Mouse (Mus musculus) lung, postnatal 14 days (tissue): ENCODE measurements around the gene Rnase4.

Experiments
- DNase-seq: peaks from one replicate; pipeline ENCODE4 v3.0.0; 2021

Rnase4 gene

GRCm38 (mm10) chr14:51090921-51091900, at the start of gene Rnase4, which contains the start of gene Ang:
TSS of gene Rnase4 (plus strand) at chr14:51091077.
TSS of gene Ang (plus strand) at chr14:51091150.
- DNase-seq: peak; percentile 72

GRCm38 (mm10) chr14:51041769-51042168, 49.1 kb upstream of the Rnase4 start, which contains the start of gene Rnase9:
TSS of gene Rnase9 (minus strand) at chr14:51041869.
- DNase-seq: no peak

- DNase-seq: no peak
Measured at GRCm38 (mm10) chr14:51047846-51048245, 43.0 kb upstream of the Rnase4 start.

GRCm38 (mm10) chr14:51050063-51050462, 40.8 kb upstream of the Rnase4 start, which contains the start of gene Rnase11:
TSS of gene Rnase11 (minus strand) at chr14:51050163.
- DNase-seq: no peak

- no peak for DNase-seq
Measured at GRCm38 (mm10) chr14:51051941-51052340, 38.9 kb upstream of the Rnase4 start.

- no peak for DNase-seq
Measured at GRCm38 (mm10) chr14:51053176-51053575, 37.7 kb upstream of the Rnase4 start.

- DNase-seq: no peak
Measured at GRCm38 (mm10) chr14:51054243-51055237, 36.3 kb upstream of the Rnase4 start.

- no peak for DNase-seq
Measured at GRCm38 (mm10) chr14:51057401-51057831, 33.5 kb upstream of the Rnase4 start, which contains the start of gene Rnase12. TSS of gene Rnase12 (minus strand) at chr14:51057661.

GRCm38 (mm10) chr14:51060761-51061160, 30.1 kb upstream of the Rnase4 start:
- no peak for DNase-seq

- no peak for DNase-seq
Measured at GRCm38 (mm10) chr14:51068956-51069355, 21.9 kb upstream of the Rnase4 start.

- DNase-seq: peak; percentile 67
Measured at GRCm38 (mm10) chr14:51069617-51070016, 21.3 kb upstream of the Rnase4 start.

- DNase-seq: no peak
Measured at GRCm38 (mm10) chr14:51074335-51074734, 16.5 kb upstream of the Rnase4 start, which contains the start of gene Olfr750. TSS of gene Olfr750 (minus strand) at chr14:51074435.

GRCm38 (mm10) chr14:51079180-51079579, 11.7 kb upstream of the Rnase4 start:
- no peak for DNase-seq

- no peak for DNase-seq
Measured at GRCm38 (mm10) chr14:51081035-51081434, 9.8 kb upstream of the Rnase4 start.

- peak; percentile 72 for DNase-seq
Measured at GRCm38 (mm10) chr14:51082599-51083581, 8.0 kb upstream of the Rnase4 start.

- DNase-seq: no peak
Measured at GRCm38 (mm10) chr14:51083805-51084204, 7.1 kb upstream of the Rnase4 start.

GRCm38 (mm10) chr14:51085086-51085485, 5.8 kb upstream of the Rnase4 start:
- no peak for DNase-seq

- no peak for DNase-seq
Measured at GRCm38 (mm10) chr14:51085911-51086310, 5.0 kb upstream of the Rnase4 start.

GRCm38 (mm10) chr14:51087762-51088161, 3.1 kb upstream of the Rnase4 start:
- DNase-seq: no peak

- peak; percentile 88 for DNase-seq
Measured at GRCm38 (mm10) chr14:51088166-51088969, 2.5 kb upstream of the Rnase4 start.
